Mouse (Mus musculus) kidney, adult 2 months (tissue): ENCODE results near the gene 7530416G11Rik.

Experiments
- CTCF ChIP-seq: fragments of 200-500 bp; conservative IDR thresholded peaks from 2 replicates; pipeline ENCODE4 v1.5.1; 2011; ENCODE audit warnings: low read depth, mild to moderate bottlenecking, control low read depth, low read length, moderate library complexity, mixed read lengths; ENCODE audit not compliant: insufficient read depth, insufficient read length
- POLR2A ChIP-seq: fragments of 200-500 bp; IDR thresholded peaks from one replicate; pipeline ENCODE4 v1.6.1; 2011; ENCODE audit warnings: low read depth, low read length, control low read depth

GRCm38 (mm10) chr15:85505118-85505925 is 2.3 kb upstream of the 7530416G11Rik start:
- no peak for TF ChIP-seq POLR2A
- TF ChIP-seq CTCF = no peak
